Mouse (Mus musculus): Measurements from ENCODE around the gene Zdhhc14. TPM values are rescaled to one million over a fixed set of nuclear protein-coding genes. Genes with fewer than 3 reads are reported as not detected.

The Zdhhc14 gene
- total RNA-seq, 2 experiments from 2014 or later: 2.0 to 4.3 TPM

- intact Hi-C loops (cut with DNase I): no loop called here
- Histone ChIP-seq H3K27ac (no peak overlapping the region), H3K4me3 (no peak overlapping the region)
- DNase-seq: no peak
- no peak for TF ChIP-seq CTCF (IDR thresholded peaks at IDR 0.05)
Observed at GRCm38 (mm10) chr17:5751066-5751465, 258.7 kb downstream of the Zdhhc14 start.

DNA sequence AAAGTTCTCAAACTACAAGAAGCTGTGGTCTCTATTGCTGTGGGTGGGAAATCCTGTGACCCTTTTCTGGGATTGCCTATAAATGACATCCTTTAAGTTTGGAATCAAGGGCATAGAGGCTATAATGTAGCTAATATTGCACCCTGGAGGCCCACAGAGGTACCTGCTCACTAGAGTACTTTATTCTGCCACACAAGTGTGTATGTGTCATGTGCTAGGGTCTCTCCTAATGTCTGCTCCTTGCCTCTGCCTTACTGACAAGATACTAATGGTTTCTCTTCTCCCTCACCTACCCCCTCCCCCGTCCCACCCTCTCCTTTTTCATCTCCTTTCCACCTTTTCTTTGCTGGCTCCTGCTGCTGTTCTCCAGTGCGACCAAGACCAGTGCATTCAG lies 260.0 kb downstream of the Zdhhc14 start:
- intact Hi-C loops (cut with DNase I): loop anchor here (2.0 kb wide), 1 partner anchor 312 kb away; the partner anchor contains the start of gene Tmem242
- no peak overlapping the region for H3K4me3 ChIP-seq
- peak overlapping the region; percentile 38; the same call in 1 of the 2 replicates for H3K27ac ChIP-seq

GRCm38 (mm10) chr17:5752716-5753585 lies 260.6 kb downstream of the Zdhhc14 start:
- Histone ChIP-seq H3K4me3 (peak overlapping the region; percentile 72), H3K27ac (peak overlapping the region; percentile 38)
- peak; percentile 100 for TF ChIP-seq CTCF (IDR thresholded peaks at IDR 0.05)
- intact Hi-C loops (cut with DNase I): loop anchor here (1.0 to 2.0 kb wide), 2 partner anchors 312 to 324 kb away; partner anchors contain the start of gene Tmem242
- peak; percentile 84 for DNase-seq

More for the DNA sequence above, 260.0 kb downstream of the Zdhhc14 start:
- no peak for DNase-seq
- no peak for TF ChIP-seq CTCF (IDR thresholded peaks at IDR 0.05)

- H3K4me3 ChIP-seq: no peak overlapping the region
- intact Hi-C loops (cut with DNase I): no loop called here
- no peak overlapping the region for H3K27ac ChIP-seq
- TF ChIP-seq CTCF (IDR thresholded peaks at IDR 0.05): no peak
- DNase-seq: no peak
Observed at GRCm38 (mm10) chr17:5755489-5755888, 263.1 kb downstream of the Zdhhc14 start.

DNA sequence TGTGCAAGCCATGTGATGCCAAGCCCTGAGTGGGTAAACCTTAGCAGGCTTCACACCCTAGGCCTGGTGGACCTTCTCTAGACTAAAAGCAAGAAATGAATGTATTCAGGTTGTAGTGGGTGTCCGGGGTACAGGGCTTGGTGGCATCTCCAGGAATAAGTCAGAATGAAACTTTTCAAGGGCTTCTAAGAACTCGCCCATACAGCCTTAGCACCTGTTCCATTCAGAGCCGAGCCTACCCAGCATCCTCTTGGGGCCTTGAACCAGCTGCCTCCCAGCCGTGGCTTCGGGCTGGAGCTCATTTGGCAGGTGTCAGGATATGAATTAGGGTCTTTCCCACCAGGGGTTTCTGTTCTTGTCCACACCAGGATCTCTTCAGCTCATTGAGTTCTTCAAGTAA lies 263.7 kb downstream of the Zdhhc14 start:
- no peak for DNase-seq
- TF ChIP-seq CTCF (IDR thresholded peaks at IDR 0.05): no peak
- intact Hi-C loops (cut with DNase I): no loop called here

DNA sequence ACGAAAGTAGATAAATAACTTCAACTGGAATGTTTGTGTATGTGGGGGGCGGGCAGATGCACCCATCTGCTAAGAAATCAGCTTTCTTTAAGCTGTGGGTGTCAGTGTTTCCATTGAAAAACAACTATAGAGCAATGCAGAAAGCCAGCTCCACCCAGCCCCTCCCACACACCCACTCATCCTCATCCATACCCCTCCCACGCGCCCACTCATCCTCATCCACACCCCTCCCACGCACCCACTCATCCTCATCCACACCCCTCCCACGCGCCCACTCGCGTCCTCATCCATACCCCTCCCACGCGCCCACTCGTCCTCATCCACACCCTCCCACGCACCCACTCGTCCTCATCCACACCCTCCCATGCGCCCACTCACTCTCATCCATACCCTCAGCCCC lies 264.5 kb downstream of the Zdhhc14 start:
- no peak for TF ChIP-seq CTCF (IDR thresholded peaks at IDR 0.05)

More for the DNA sequence above, 263.7 kb downstream of the Zdhhc14 start:
- no peak overlapping the region for H3K27ac ChIP-seq
- H3K4me3 ChIP-seq: no peak overlapping the region

GRCm38 (mm10) chr17:5763768-5764167 lies 271.4 kb downstream of the Zdhhc14 start:
- no peak for DNase-seq
- TF ChIP-seq CTCF (IDR thresholded peaks at IDR 0.05): no peak
- Histone ChIP-seq H3K27ac (no peak overlapping the region), H3K4me3 (no peak overlapping the region)
- intact Hi-C loops (cut with DNase I): no loop called here

More for the DNA sequence above, 264.5 kb downstream of the Zdhhc14 start:
- intact Hi-C loops (cut with DNase I): no loop called here
- no peak overlapping the region for H3K27ac ChIP-seq
- no peak for DNase-seq
- no peak overlapping the region for H3K4me3 ChIP-seq

GRCm38 (mm10) chr17:5764270-5764669 lies 271.9 kb downstream of the Zdhhc14 start:
- intact Hi-C loops (cut with DNase I): no loop called here
- no peak overlapping the region for H3K27ac ChIP-seq
- TF ChIP-seq CTCF (IDR thresholded peaks at IDR 0.05): no peak

DNA sequence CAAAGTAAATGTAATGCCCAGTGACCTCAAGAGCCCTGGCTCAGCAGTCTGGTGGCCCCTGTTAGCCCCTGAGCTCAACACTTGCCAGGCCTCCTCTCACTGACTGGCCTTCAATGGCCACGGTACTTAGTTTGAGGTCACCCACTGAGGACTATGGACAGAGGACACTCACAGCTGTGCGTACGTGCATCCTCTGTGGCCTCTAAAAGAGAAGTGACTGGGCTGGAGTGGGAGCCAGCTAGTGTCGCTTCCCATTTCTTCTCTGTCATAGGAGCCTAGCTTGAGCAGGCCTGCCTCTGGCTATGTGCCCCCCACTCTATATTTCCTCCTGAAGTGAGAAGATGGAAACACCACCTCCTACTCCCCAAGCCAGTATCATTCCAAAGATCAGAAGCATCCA lies 273.4 kb downstream of the Zdhhc14 start:
- no peak overlapping the region for H3K4me3 ChIP-seq
- TF ChIP-seq CTCF (IDR thresholded peaks at IDR 0.05): no peak
- H3K27ac ChIP-seq: no peak overlapping the region
- DNase-seq: no peak
- intact Hi-C loops (cut with DNase I): no loop called here

More at GRCm38 (mm10) chr17:5764270-5764669, 271.9 kb downstream of the Zdhhc14 start:
- no peak overlapping the region for H3K4me3 ChIP-seq
- DNase-seq: no peak

- H3K27ac ChIP-seq: no peak overlapping the region
- no peak for TF ChIP-seq CTCF (IDR thresholded peaks at IDR 0.05)
- no peak overlapping the region for H3K4me3 ChIP-seq
- intact Hi-C loops (cut with DNase I): no loop called here
- DNase-seq: no peak
Observed at GRCm38 (mm10) chr17:5768164-5768705, 275.9 kb downstream of the Zdhhc14 start.

DNA sequence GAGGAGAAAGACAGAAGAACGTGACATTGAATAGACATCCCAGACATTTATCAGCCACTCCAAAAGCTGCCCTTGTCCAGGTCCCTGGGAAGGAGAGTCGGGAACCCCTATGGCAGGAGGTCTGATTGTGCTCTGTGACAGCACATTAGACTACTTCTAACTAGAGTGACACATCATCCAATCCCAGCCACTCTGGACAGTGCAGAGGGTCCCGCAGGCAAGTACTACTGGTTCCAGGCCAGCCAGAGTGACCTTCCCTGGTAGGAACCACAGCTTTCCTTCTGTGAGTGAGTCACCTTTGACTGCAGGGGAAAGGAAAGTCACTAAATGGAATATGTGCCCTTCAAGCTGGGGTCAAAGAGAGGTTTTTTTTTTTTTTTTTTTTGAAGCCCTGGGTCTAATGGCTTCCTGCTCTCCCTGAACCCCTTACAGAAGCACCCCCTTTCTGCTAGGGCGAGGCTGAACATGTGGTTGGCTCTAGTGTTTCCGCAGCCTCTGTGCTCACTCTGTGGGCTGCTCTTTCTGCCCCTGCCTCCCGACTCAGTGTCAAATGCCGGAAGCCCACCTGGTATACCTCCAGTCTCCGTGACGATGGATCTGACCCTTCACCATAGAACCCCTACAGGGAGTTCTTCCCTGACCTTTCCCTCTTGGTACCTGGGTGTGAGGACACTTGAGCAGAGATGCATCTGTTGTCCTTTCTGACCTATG lies 276.6 kb downstream of the Zdhhc14 start:
- TF ChIP-seq CTCF (IDR thresholded peaks at IDR 0.05): no peak
- H3K4me3 ChIP-seq: no peak overlapping the region
- no peak overlapping the region for H3K27ac ChIP-seq
- intact Hi-C loops (cut with DNase I): no loop called here
- DNase-seq: no peak

DNA sequence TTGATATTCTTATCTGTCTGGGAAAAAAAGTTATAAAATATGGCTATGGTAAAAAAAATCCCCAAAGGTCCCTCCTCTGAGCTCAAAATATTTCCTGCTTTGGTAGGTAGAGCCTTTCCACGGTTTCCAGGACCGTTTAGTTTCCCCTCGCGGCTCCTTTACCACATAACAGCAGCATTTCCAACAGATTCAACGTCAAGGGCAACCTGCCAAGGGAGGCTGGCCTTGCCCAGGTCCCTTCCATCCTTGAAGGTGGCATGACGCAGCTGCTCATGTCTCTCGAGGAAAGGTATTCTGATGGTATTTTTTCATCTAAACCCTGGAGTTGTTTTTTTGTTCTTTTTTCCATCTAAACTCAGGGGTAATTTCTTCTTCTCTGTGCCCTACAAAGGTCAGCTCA lies 277.4 kb downstream of the Zdhhc14 start:
- no peak for TF ChIP-seq CTCF (IDR thresholded peaks at IDR 0.05)
- DNase-seq: peak; percentile 44
- peak overlapping the region; percentile 51 for H3K27ac ChIP-seq
- intact Hi-C loops (cut with DNase I): no loop called here
- H3K4me3 ChIP-seq: peak overlapping the region; percentile 57

Measured in gastrocnemius, adult 2 months (tissue).